Mouse (Mus musculus): ENCODE measurements around the gene Tgfb3. TPM values are rescaled to one million over a fixed set of nuclear protein-coding genes. Genes with fewer than 3 reads are reported as not detected.

Tgfb3 gene
- total and polyA plus RNA-seq, 3 experiments, result 0.34 TPM; not detected in 2

DNA sequence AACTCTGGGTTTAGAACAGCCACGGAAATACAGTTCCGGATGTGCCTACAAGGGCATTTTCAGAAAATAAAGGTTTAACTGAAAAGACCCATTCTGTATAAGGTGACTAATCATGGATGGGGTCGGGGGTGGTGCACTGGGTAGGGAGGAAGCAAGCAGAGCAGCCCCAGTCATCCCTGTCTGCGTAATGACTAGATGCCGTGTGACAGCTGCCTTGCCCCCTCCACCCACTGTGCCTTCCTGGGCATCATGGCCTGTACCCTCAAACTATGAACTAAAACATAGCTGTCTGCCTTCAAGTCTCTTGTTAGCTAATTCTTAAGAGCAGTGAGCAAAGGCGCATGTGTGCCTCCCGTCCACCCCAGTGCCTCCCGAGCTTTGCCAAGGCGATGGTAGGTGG, 27.2 kb upstream of the Tgfb3 start:
- H3K36me3 ChIP-seq (replicated peaks in 1 of 2; ENCODE audit: control insufficient read depth in 1 of 2, insufficient read depth in 1 of 2, low read length in 1 of 2), result no peaks in the 10 kb centered on the region
- dilution Hi-C loops (cut with MboI; ENCODE audit: extremely low pct_ligation_motif_present, extremely low pct_unique_long_range_greater_than_20kb, low sequenced_read_pairs) (no loop called here), in situ Hi-C loops (cut with MboI; ENCODE audit: low pct_ligation_motif_present, low pct_unique_long_range_greater_than_20kb, low sequenced_read_pairs) (no loop called here)
- no peak for DNase-seq (ENCODE audit: extremely low read depth)
- no peak overlapping the region for H3K4me3 ChIP-seq (replicated peaks in 1 of 3; ENCODE audit: low read depth in 2 of 3, low read length in 2 of 3, poor library complexity in 1 of 3)
- H3K9ac ChIP-seq (ENCODE audit: insufficient read depth, low read depth), result no peak overlapping the region
- H3K4me2 ChIP-seq (ENCODE audit: insufficient read depth, low read depth, poor library complexity, severe bottlenecking), result no peak overlapping the region
- no peaks in the 10 kb centered on the region for H3K9me3 ChIP-seq (replicated peaks; ENCODE audit: low read length)
- TF ChIP-seq UBTF (IDR thresholded peaks at IDR 0.05; ENCODE audit: low read depth, low read length) (no peak), ZNF384 (IDR thresholded peaks at IDR 0.05; ENCODE audit: low read depth, low read length) (no peak), ETS1 (conservative IDR thresholded peaks at IDR 0.05; ENCODE audit: low read depth, low read length) (no peak), POLR2A (IDR thresholded peaks at IDR 0.05; ENCODE audit: low read depth, low read length) (no peak), CHD1 (IDR thresholded peaks at IDR 0.05; ENCODE audit: low read depth, low read length) (no peak), ELF1 (IDR thresholded peaks at IDR 0.05; ENCODE audit: low read depth, low read length) (no peak), RCOR1 (conservative IDR thresholded peaks at IDR 0.05; ENCODE audit: low read depth, low read length) (no peak), NRF1 (IDR thresholded peaks at IDR 0.05; ENCODE audit: low read depth, low read length) (no peak), ZKSCAN1 (IDR thresholded peaks at IDR 0.05; ENCODE audit: borderline replicate concordance, low read depth, low read length) (no peak), USF1 (IDR thresholded peaks at IDR 0.05; ENCODE audit: low read depth, low read length) (no peak), MAZ (IDR thresholded peaks at IDR 0.05; ENCODE audit: low read depth, low read length) (no peak), MEF2A (IDR thresholded peaks at IDR 0.05; ENCODE audit: borderline replicate concordance, low read depth, low read length) (no peak), NELFE (IDR thresholded peaks at IDR 0.05; ENCODE audit: low read depth, low read length) (no peak), USF2 (conservative IDR thresholded peaks at IDR 0.05; ENCODE audit: low read depth, low read length) (no peak), MXI1 (IDR thresholded peaks at IDR 0.05; ENCODE audit: low read depth, low read length) (no peak), KAT2A (IDR thresholded peaks at IDR 0.05; ENCODE audit: insufficient replicate concordance, low read length) (no peak), GABPA (IDR thresholded peaks at IDR 0.05; ENCODE audit: insufficient replicate concordance, low read depth, low read length) (no peak)
- H3K27ac ChIP-seq (ENCODE audit: insufficient read depth, low read depth), result no peak overlapping the region
- H3K4me1 ChIP-seq (ENCODE audit: control insufficient read depth in 1 of 2, insufficient read depth in 2 of 2), result peaks cover 0 to 25% of the 10 kb centered on the region in 2 experiments; a peak in 2 of 4 replicates
- H3K79me2 ChIP-seq (replicated peaks; ENCODE audit: control insufficient read depth, extremely low read depth, insufficient read depth, poor library complexity, severe bottlenecking), result no peaks in the 10 kb centered on the region
- no peaks in the 10 kb centered on the region for H3K27me3 ChIP-seq (replicated peaks)

DNA sequence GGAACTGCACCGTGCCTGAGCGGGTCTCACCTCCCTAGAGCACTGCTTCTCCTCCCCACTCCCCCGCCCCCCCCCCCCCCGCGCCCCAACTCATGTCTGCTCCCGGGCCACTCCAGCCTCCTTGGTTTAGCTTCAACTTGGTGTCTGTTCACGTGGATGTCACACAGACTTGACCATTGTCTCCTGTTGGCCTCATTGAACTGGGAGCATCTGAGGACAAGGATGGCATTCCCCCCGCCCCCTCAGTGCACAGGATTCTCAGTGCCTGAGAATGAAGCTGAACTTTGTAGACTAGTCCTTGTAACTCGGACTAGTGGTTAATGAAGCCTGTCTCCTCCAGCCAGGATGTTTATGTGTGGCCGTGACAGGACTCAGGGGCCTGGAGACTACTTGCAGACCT, 26.7 kb upstream of the Tgfb3 start:
- dilution Hi-C loops (cut with MboI; ENCODE audit: extremely low pct_ligation_motif_present, extremely low pct_unique_long_range_greater_than_20kb, low sequenced_read_pairs) (no loop called here), in situ Hi-C loops (cut with MboI; ENCODE audit: low pct_ligation_motif_present, low pct_unique_long_range_greater_than_20kb, low sequenced_read_pairs) (no loop called here)
- H3K79me2 ChIP-seq (replicated peaks; ENCODE audit: control insufficient read depth, extremely low read depth, insufficient read depth, poor library complexity, severe bottlenecking), result no peaks in the 10 kb centered on the region

More for the DNA sequence above, 26.7 kb upstream of the Tgfb3 start:
- H3K36me3 ChIP-seq (replicated peaks in 1 of 2; ENCODE audit: control insufficient read depth in 1 of 2, insufficient read depth in 1 of 2, low read length in 1 of 2), result no peaks in the 10 kb centered on the region
- TF ChIP-seq MAX (IDR thresholded peaks at IDR 0.05; ENCODE audit: low read length), result no peak
- TF ChIP-seq MYC (IDR thresholded peaks at IDR 0.05; ENCODE audit: low read depth, low read length), result no peak
- TF ChIP-seq ZMIZ1 (IDR thresholded peaks at IDR 0.05; ENCODE audit: low read depth, low read length), result no peak
- TF ChIP-seq IRF4 (IDR thresholded peaks at IDR 0.05; ENCODE audit: low read depth, low read length), result no peak
- H3K27me3 ChIP-seq (replicated peaks), result no peaks in the 10 kb centered on the region
- no peak overlapping the region for H3K4me2 ChIP-seq (ENCODE audit: insufficient read depth, low read depth, poor library complexity, severe bottlenecking)
- peaks cover 0 to 25% of the 10 kb centered on the region in 2 experiments; a peak in 2 of 4 replicates for H3K4me1 ChIP-seq (ENCODE audit: control insufficient read depth in 1 of 2, insufficient read depth in 2 of 2)
- no peak overlapping the region for H3K4me3 ChIP-seq (replicated peaks in 1 of 3; ENCODE audit: low read depth in 2 of 3, low read length in 2 of 3, poor library complexity in 1 of 3)
- H3K9ac ChIP-seq (ENCODE audit: insufficient read depth, low read depth), result no peak overlapping the region
- no peak for DNase-seq (ENCODE audit: extremely low read depth)
- no peak overlapping the region for H3K27ac ChIP-seq (ENCODE audit: insufficient read depth, low read depth)
- H3K9me3 ChIP-seq (replicated peaks; ENCODE audit: low read length), result no peaks in the 10 kb centered on the region

All from CH12.LX (cell line).